Mouse (Mus musculus) cerebellum, adult 2 months (tissue): ENCODE results near the gene Bcl9l. TPM values are rescaled to one million over a fixed set of nuclear protein-coding genes. Genes with fewer than 3 reads are reported as not detected.
A peak's percentile ranks its signal among the peaks of the same experiment; 100 is the strongest.

Experiments
- DNase-seq, 2 experiments: peaks; one replicate each; pipeline ENCODE4 v3.0.0; 2021
- H3K27ac ChIP-seq: fragments of 200-500 bp; 2 replicates; pipeline ENCODE4 v1.5.1; 2012; ENCODE audit warnings: low read length, control low read depth, inconsistent platforms; ENCODE audit not compliant: insufficient read depth
- H3K27me3 ChIP-seq: fragments of 200-500 bp; 2 replicates; pipeline ENCODE4 v1.6.1; 2012; ENCODE audit warnings: inconsistent platforms, mild to moderate bottlenecking, low read length, moderate library complexity; ENCODE audit not compliant: control insufficient read depth, insufficient read depth
- H3K4me1 ChIP-seq: fragments of 200-500 bp; 2 replicates; pipeline ENCODE4 v1.6.1; 2011; ENCODE audit warnings: low read length; ENCODE audit not compliant: control insufficient read depth, insufficient read depth
- H3K4me3 ChIP-seq: fragments of 200-500 bp; replicated peaks from 2 replicates; pipeline ENCODE3; 2011; ENCODE audit warnings: mild to moderate bottlenecking, low read depth, low read length, control low read depth; ENCODE audit not compliant: insufficient read depth
- CTCF ChIP-seq: fragments of 200-500 bp; IDR thresholded peaks from 2 replicates; pipeline ENCODE4 v1.5.1; 2011; ENCODE audit warnings: low read depth, mild to moderate bottlenecking, control low read depth, low read length, moderate library complexity, borderline replicate concordance; ENCODE audit not compliant: insufficient read depth
- POLR2A ChIP-seq: fragments of 200-500 bp; IDR thresholded peaks from 2 replicates; pipeline ENCODE4 v1.6.1; 2011; ENCODE audit warnings: low read length, control low read depth, borderline replicate concordance; ENCODE audit not compliant: insufficient read depth
- WGBS: fragments of 180-500 bp; shearing (Covaris S2); methylation state at CpG from one replicate; pipeline ENCODE4 v1.1.7; 2018; 5-methylcytosine and 5-hydroxymethylcytosine counted together
- polyA plus RNA-seq: library from polyadenylated mRNA; depleted of rRNA; stranded (reverse); fragments of >200 nt; gene quantifications from 2 replicates; pipeline ENCODE4 v1.2.3, GENCODE M21; 2012

Bcl9l gene
- polyA plus RNA-seq, 1 experiment: 22.3 TPM

DNA sequence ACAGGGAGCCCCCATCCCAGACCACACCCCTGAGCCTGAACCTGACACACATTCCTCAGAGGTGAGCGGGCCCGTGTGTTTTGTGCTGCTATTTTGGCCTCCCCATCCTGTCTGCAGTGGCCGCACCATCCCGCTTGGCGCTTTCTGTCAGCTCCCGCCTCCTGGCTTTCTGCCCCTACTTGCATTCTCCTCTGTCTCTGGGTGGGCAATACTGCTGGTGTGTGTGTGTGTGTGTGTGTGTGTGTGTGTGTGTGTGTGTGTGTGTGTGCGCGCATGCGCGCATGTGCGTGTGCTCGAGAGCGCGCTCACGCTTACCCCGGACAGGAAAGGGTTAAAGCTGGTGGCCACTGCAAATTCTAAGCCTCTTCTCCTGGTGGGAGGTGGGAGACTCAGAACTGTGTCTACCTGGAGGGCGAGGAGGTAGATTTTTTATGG is 7.0 kb downstream of the Bcl9l start:
- H3K4me1 ChIP-seq: peaks cover 84% of the 10 kb centered on the region
- peak overlapping the region; percentile 25; the same call in 1 of the 2 replicates for H3K27ac ChIP-seq
- H3K4me3 ChIP-seq: peak overlapping the region; percentile 39
- DNase-seq: peak; percentile 64 to 69
- H3K27me3 ChIP-seq: no peaks in the 10 kb centered on the region
- TF ChIP-seq CTCF (no peak), POLR2A (no peak)
- WGBS: 1% methylated on average over 17 of the region's 17 CpGs

DNA sequence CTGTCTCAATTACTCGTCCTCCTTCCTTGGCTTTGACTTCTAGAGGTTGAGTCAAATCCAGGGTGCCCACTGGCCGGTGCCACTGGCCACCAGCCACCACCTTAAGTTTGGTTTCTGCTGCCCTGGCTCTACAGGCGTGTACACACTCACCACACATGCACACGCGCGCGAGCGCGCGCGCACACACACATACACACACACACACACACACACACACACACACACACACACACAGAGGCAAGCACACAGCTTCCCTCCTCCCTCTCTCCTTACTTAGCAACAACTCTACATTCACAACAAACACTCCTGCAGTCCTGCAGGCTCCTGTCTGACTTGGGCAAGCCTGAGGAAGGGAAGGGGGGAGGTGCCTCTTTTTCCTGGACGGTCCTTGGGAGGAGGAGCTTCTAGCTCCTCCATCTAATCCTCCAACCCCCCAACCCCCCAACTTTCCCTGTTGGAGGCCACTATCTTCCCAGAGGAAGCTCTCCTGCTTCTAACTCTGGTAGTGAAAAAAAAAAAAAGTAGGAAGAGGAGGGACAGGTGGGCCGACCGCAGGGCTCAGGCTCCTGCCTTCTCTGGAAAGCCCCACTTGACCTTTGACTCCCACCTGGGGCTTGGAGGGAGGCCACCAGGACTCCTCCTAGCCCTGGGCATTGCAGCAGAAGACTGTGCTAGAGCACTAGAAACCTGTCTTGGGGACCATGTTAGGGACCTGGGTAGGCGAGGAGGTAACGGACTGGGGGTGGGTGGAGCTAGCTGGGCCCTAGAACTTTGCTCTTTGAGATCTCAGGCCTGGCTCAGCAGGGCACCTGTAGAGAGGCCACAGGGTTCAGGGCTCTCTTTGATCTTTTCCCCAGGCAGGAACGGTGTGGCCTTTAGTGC is 7.7 kb downstream of the Bcl9l start:
- DNase-seq: peak; percentile 52 to 54
- Histone ChIP-seq H3K4me3 (peak overlapping the region; percentile 39), H3K4me1 (peaks cover 90% of the 10 kb centered on the region), H3K27ac (peak overlapping the region; percentile 25; the same call in 1 of the 2 replicates), H3K27me3 (no peaks in the 10 kb centered on the region)
- 17% methylated on average over 17 of the region's 17 CpGs for WGBS
- TF ChIP-seq CTCF: no peak
- TF ChIP-seq POLR2A: no peak

DNA sequence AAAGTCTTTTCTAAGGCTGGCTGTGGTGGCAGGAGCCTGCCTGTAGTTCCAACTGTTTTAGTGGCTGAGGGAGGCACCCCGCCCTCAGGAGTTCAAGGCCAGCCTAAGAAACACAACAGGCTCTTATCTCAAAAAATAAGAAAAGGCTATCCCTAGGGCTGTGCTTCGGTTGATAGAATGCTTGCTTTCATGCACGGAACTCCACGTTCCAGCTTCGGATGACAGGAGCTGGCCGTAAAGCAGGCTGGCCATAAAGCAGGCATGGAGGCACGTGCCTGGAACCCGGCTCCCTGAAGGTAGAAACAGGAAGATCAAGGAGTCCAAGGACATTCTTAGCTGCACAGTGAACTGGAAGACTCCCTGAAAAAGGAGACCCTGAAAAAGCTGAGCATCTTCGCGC is 8.7 kb downstream of the Bcl9l start:
- Histone ChIP-seq H3K27me3 (no peaks in the 10 kb centered on the region), H3K4me3 (no peak overlapping the region), H3K4me1 (peaks cover 81% of the 10 kb centered on the region), H3K27ac (no peak overlapping the region)
- TF ChIP-seq CTCF: no peak
- no peak for TF ChIP-seq POLR2A
- 80% methylated on average over 10 of the region's 10 CpGs for WGBS
- no peak for DNase-seq

- H3K4me1 ChIP-seq: peaks cover 79% of the 10 kb centered on the region
- H3K4me3 ChIP-seq: peak overlapping the region; percentile 16
- TF ChIP-seq CTCF (no peak), POLR2A (no peak)
- H3K27ac ChIP-seq: peak overlapping the region; percentile 84
- 39% methylated on average over 17 of the region's 17 CpGs for WGBS
- no peaks in the 10 kb centered on the region for H3K27me3 ChIP-seq
- peak; percentile 74 to 83 for DNase-seq
These were observed 10.2 kb downstream of the Bcl9l start for GRCm38 (mm10) chr9:44492631-44493461.

DNA sequence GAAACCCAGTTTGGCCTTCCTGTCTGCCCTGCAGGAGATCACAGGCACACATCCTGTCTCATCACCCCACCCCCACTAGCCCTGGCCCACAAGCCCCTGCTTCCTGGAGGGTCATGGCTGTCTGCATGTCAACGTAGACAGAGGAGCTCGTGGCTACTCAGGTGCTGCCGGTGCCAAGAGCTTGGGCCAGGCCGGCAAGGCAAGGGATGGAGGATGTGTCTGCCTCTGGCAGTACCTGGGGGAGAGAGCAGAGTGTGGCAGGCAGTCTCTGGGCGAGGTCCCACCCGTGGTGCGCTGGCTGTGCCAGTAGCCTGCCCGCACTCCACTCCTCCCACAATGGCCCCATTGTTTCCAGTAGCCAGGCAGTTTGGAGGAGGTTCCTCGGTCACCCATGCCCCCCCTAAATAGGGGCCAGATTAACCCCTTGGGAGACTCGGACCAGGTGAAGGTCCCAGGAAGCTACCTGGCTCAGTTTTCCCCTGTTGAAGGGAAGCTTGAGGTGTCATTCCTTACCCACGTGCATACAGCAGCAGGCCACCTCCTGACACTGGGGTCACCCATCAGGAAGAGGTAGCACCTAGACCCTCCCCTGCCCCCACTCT is 11.7 kb downstream of the Bcl9l start:
- Histone ChIP-seq H3K27me3 (no peaks in the 10 kb centered on the region), H3K4me3 (peak overlapping the region; percentile 9), H3K27ac (peak overlapping the region; percentile 84), H3K4me1 (peaks cover 71% of the 10 kb centered on the region)
- peak; percentile 58 to 59 for DNase-seq
- 5% methylated on average over 11 of the region's 11 CpGs for WGBS
- no peak for TF ChIP-seq POLR2A
- no peak for TF ChIP-seq CTCF

- TF ChIP-seq CTCF (no peak), POLR2A (no peak)
- no peaks in the 10 kb centered on the region for H3K27me3 ChIP-seq
- no peak overlapping the region for H3K4me3 ChIP-seq
- WGBS: 16% methylated on average over 9 of the region's 9 CpGs
- H3K27ac ChIP-seq: peak overlapping the region; percentile 84; the same call in 1 of the 2 replicates
- DNase-seq: peak; percentile 39 to 56
- H3K4me1 ChIP-seq: peaks cover 71% of the 10 kb centered on the region
These were observed 12.5 kb downstream of the Bcl9l start for GRCm38 (mm10) chr9:44494863-44495809.

GRCm38 (mm10) chr9:44495810-44496344 is 13.3 kb downstream of the Bcl9l start:
- 90% methylated on average over 10 of the region's 10 CpGs for WGBS
- Histone ChIP-seq H3K4me3 (no peak overlapping the region), H3K27me3 (no peaks in the 10 kb centered on the region), H3K4me1 (peaks cover 71% of the 10 kb centered on the region), H3K27ac (no peak overlapping the region)
- no peak for TF ChIP-seq CTCF
- TF ChIP-seq POLR2A: no peak
- no peak for DNase-seq
